Mouse (Mus musculus) G1E (cell line): ENCODE data around the gene Fam120c. TPM values are rescaled to one million over a fixed set of nuclear protein-coding genes. Genes with fewer than 3 reads are reported as not detected.

ENCODE experiments used
- ATAC-seq: 2 replicates; pipeline ENCODE4 v1.8.0; 2016; ENCODE audit warnings: mild to moderate bottlenecking; ENCODE audit not compliant: insufficient number of reproducible peaks, poor library complexity, low FRiP score, severe bottlenecking; ENCODE audit errors: extremely low read depth
- DNase-seq: peaks from one replicate; pipeline ENCODE4 v3.0.0; 2012; ENCODE audit warnings: low spot score
- H3K27me3 ChIP-seq: 2 replicates; pipeline ENCODE4 v1.6.1; 2012; ENCODE audit warnings: mild to moderate bottlenecking, low read length, inconsistent platforms; ENCODE audit not compliant: insufficient read depth
- H3K36me3 ChIP-seq: replicated peaks from 2 replicates; pipeline ENCODE3; 2012; ENCODE audit warnings: mild to moderate bottlenecking, inconsistent platforms
- H3K4me1 ChIP-seq: 2 replicates; pipeline ENCODE4 v1.6.1; 2012; ENCODE audit warnings: low read depth, low read length, inconsistent platforms, mixed read lengths; ENCODE audit not compliant: insufficient read depth
- H3K4me3 ChIP-seq: 2 replicates; pipeline ENCODE4 v1.5.1; 2012; ENCODE audit warnings: low read depth, mild to moderate bottlenecking, inconsistent platforms, low read length, moderate library complexity, mixed read lengths
- H3K9me3 ChIP-seq: replicated peaks from 2 replicates; pipeline ENCODE4 v1.6.1; 2012; ENCODE audit warnings: inconsistent platforms
- CTCF ChIP-seq: IDR thresholded peaks from 2 replicates; pipeline ENCODE4 v1.5.1; 2012; ENCODE audit warnings: low read depth, low read length, inconsistent platforms, mixed read lengths
- GATA1 ChIP-seq: IDR thresholded peaks from 2 replicates; pipeline ENCODE4 v1.6.1; 2012; ENCODE audit warnings: borderline replicate concordance, low read length, inconsistent platforms, mixed read lengths
- GATA2 ChIP-seq: IDR thresholded peaks from 2 replicates; pipeline ENCODE4 v1.6.1; 2012; ENCODE audit warnings: low read depth, low read length, inconsistent platforms, borderline replicate concordance
- POLR2AphosphoS5 ChIP-seq: IDR thresholded peaks from 2 replicates; pipeline ENCODE4 v1.6.1; 2012; ENCODE audit warnings: low read depth, low read length, inconsistent platforms; ENCODE audit not compliant: insufficient replicate concordance
- TAL1 ChIP-seq: conservative IDR thresholded peaks from 2 replicates; pipeline ENCODE4 v1.6.1; 2012; ENCODE audit warnings: low read depth, low read length, inconsistent platforms, mixed read lengths
- polyA plus RNA-seq: library from polyadenylated mRNA; stranded (reverse); fragments of >175 nt; gene quantifications from 2 replicates; pipeline ENCODE4 v1.2.3, GENCODE M21; 2012
- total RNA-seq, 2 experiments: library from RNA; stranded (forward) in 1 of 2; stranded (reverse) in 1 of 2; fragments of 200-1000 nt in 1 of 2; fragments of >200 nt in 1 of 2; fragmentation: Nextera tagmentation in 1 of 2; gene quantifications; 2 replicates each; pipeline ENCODE4 v1.2.3; 2014 to 2017

The Fam120c gene
- 6.7 and 8.2 TPM in 2 replicates for total RNA-seq (2014; fragmentation: Nextera tagmentation)
- total RNA-seq (2017), result 1.9 and 2.5 TPM in 2 replicates
- polyA plus RNA-seq, result 1.5 and 1.7 TPM in 2 replicates

DNA sequence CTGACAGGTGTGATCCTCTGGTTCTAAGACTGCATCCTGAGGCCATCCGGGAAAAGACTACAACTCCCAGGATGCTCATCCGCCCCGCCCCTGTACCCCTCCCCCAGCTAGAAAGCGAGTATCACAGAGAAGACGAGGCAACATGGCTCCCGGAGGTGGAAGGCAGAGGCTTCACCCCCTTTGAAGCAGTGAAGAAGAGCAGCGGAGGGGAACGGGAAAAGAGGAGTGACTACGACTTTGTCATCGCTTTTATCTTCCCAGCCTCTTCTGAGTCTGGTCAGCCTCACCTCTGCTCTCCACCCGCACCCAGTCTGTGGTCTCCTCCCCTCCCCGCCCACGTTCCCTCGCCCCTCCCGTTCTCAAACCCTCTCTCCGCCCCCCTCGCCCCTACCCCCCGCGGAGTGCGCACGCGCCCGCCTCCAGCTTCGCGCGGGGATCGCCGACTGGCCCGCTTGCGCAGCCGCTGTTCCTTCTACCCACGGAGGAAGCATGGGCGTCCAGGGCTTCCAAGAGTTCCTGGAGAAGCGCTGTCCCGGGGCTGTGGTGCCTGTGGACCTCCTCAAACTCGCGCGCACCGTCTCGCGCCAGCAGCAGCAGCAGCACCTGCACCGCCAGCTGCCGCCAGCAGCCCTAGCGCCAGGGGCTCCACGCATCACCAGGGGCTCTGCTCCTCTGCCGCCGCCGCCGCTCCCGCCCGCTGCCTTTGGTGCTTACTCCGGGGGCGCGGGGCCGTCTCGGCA is at the start of gene Fam120c:
Gene Fam120c (plus strand): TSS at position 415 of the 740 bp plus-strand sequence.
- TF ChIP-seq CTCF (no peak), GATA1 (no peak), TAL1 (no peak), POLR2AphosphoS5 (no peak), GATA2 (no peak)
- peak; percentile 68 for DNase-seq
- ATAC-seq, result peak; percentile 79

DNA sequence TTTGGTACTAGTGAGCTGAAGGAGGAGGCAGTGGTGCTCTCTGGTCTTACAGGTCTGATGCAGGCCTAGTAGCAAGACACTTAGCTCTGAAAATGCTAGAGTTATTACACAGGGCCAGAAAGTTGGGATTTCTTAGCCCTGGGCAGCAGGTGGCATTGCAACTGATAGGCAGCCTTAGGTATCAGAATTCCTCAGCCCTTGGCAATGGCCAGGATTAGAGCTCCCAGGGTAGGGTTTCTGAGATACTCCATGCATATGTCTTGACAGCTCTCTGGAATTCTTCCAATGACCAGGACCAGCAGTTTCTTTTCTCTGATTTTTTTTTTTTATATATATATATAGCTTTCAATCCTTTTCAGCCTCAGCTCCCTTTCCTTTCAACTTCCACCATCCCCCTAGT is 45.6 kb upstream of the Fam120c start:
- H3K27me3 ChIP-seq, result no peaks in the 10 kb centered on the region
- no peak for DNase-seq
- no peak for TF ChIP-seq GATA2
- TF ChIP-seq CTCF, result no peak
- TF ChIP-seq TAL1, result no peak
- TF ChIP-seq GATA1, result no peak
- ATAC-seq, result no peak
- H3K4me3 ChIP-seq, result no peak overlapping the region
- no peaks in the 10 kb centered on the region for H3K36me3 ChIP-seq
- no peaks in the 10 kb centered on the region for H3K9me3 ChIP-seq
- H3K4me1 ChIP-seq, result no peaks in the 10 kb centered on the region

More for the DNA sequence above, at the start of gene Fam120c:
- no peaks in the 10 kb centered on the region for H3K27me3 ChIP-seq
- H3K4me1 ChIP-seq, result peaks cover 7% of the 10 kb centered on the region; the same call in 1 of the 2 replicates
- H3K36me3 ChIP-seq, result peaks cover 8% of the 10 kb centered on the region
- no peaks in the 10 kb centered on the region for H3K9me3 ChIP-seq
- peak within 1 kb of the TSS; percentile 82 for H3K4me3 ChIP-seq

GRCm38 (mm10) chrX:151313732-151314131 is 30.2 kb upstream of the Fam120c start:
- TF ChIP-seq POLR2AphosphoS5, result no peak
- TF ChIP-seq GATA2, result no peak
- no peak for TF ChIP-seq CTCF
- TF ChIP-seq TAL1, result no peak
- TF ChIP-seq GATA1, result no peak
- Histone ChIP-seq H3K4me3 (no peak overlapping the region), H3K4me1 (no peaks in the 10 kb centered on the region), H3K27me3 (no peaks in the 10 kb centered on the region), H3K9me3 (no peaks in the 10 kb centered on the region), H3K36me3 (no peaks in the 10 kb centered on the region)
- ATAC-seq (no peak), DNase-seq (no peak)

DNA sequence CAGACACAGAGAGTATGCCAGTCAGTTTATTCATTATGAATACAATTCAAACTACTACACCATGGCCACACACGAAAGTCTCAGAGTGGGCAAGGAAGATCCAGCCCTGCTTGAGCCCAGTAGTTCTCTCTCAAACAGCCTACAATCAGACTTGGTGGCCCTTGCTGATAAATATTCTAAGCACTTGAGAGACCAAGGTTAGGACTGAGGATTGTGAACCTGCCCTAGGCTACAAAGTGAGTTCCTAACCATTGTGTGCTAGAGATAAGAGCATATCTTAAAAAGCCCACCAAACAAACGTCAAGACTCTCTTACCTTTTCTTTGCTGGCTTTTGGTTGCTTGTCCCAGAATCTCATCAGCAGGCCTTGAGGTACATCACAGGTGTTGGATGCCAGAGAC is 10.4 kb upstream of the Fam120c start:
- H3K9me3 ChIP-seq, result no peaks in the 10 kb centered on the region
- no peaks in the 10 kb centered on the region for H3K27me3 ChIP-seq
- no peaks in the 10 kb centered on the region for H3K36me3 ChIP-seq
- H3K4me1 ChIP-seq, result no peaks in the 10 kb centered on the region
- TF ChIP-seq GATA1, result no peak
- no peak for TF ChIP-seq TAL1
- ATAC-seq (no peak), DNase-seq (no peak)
- no peak overlapping the region for H3K4me3 ChIP-seq

GRCm38 (mm10) chrX:151337804-151338203 is 6.2 kb upstream of the Fam120c start:
- no peak overlapping the region for H3K4me3 ChIP-seq
- ATAC-seq (no peak), DNase-seq (no peak)

GRCm38 (mm10) chrX:151344501-151344984 is 568 bp downstream of the Fam120c start:
- H3K4me1 ChIP-seq, result peaks cover 7% of the 10 kb centered on the region; the same call in 1 of the 2 replicates
- DNase-seq, result peak; percentile 15
- no peaks in the 10 kb centered on the region for H3K9me3 ChIP-seq
- TF ChIP-seq GATA2 (no peak), POLR2AphosphoS5 (no peak), CTCF (no peak), TAL1 (no peak), GATA1 (no peak)
- H3K36me3 ChIP-seq, result peaks cover 14% of the 10 kb centered on the region
- peak overlapping the region; percentile 82 for H3K4me3 ChIP-seq
- no peaks in the 10 kb centered on the region for H3K27me3 ChIP-seq
- ATAC-seq, result 0 out of 2 replicates have a peak, but pooled peaks have one; percentile 18

More at GRCm38 (mm10) chrX:151337804-151338203, 6.2 kb upstream of the Fam120c start:
- no peaks in the 10 kb centered on the region for H3K4me1 ChIP-seq
- TF ChIP-seq CTCF (no peak), TAL1 (no peak), GATA1 (no peak), POLR2AphosphoS5 (no peak), GATA2 (no peak)
- no peaks in the 10 kb centered on the region for H3K27me3 ChIP-seq
- H3K36me3 ChIP-seq, result no peaks in the 10 kb centered on the region
- H3K9me3 ChIP-seq, result no peaks in the 10 kb centered on the region
